In the genomic region with DNA sequence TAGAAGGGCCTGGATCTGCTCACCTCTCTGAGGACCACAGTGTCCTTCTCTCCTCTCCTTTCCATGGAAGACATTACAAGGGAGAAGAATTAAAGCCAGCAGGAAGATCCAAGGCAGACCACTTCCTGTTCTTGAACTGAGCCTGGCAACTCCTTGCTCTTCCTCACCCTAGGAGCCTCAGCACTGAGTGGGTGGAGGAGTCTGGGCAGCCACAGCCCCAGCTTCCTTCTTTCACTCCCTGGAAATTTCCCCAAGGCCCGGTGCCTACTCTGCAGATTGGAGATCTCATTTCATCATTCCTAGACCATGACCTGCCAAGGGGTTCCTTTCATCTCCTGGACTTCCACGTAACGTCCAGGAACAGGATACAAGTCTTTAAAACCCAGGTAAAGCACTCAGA, we compare ENCODE assay signal across 35 mouse cellular contexts. TPM values are rescaled to one million over a fixed set of nuclear protein-coding genes. Genes with fewer than 3 reads are reported as not detected.
DNase-seq lines count a peak whose midpoint lies in the region; ATAC-seq and TF ChIP-seq lines count a peak whose summit lies in the region.
"Had no signal": no experiment of that assay in that cellular context is flagged by ENCODE, and none has a peak within 500 bp of the region (broad histone marks: within the 10 kb centered on the region; RNA-seq: fewer than 3 reads in every experiment).

No protein-coding gene starts in this region.

- H3ac ChIP-seq in myocyte (ENCODE audit: control insufficient read depth, insufficient read length) = no peak overlapping the region

- no peak for TF ChIP-seq CTCF in lung, adult 2 months (IDR thresholded peaks at IDR 0.05; ENCODE audit: insufficient read depth, low read length)

- H3K4me2 ChIP-seq in myocyte (ENCODE audit: low read depth) = peak overlapping the region; percentile 24
- H3K4me2 ChIP-seq: forebrain, embryonic 13.5 days; heart, embryonic 13.5 days; hindbrain, embryonic 12.5 days; hindbrain, embryonic 15.5 days; intestine, embryonic 15.5 days had no signal

- H3K36me3 ChIP-seq in myocyte (ENCODE audit: control insufficient read depth, insufficient read depth) = no peaks in the 10 kb centered on the region
- H3K36me3 ChIP-seq: forebrain, embryonic 10.5 days; G1E; heart, embryonic 10.5 days; heart, embryonic 13.5 days; hindbrain, embryonic 12.5 days; hindbrain, embryonic 15.5 days; intestine, embryonic 15.5 days had no signal

- intact Hi-C loops in gastrocnemius, postnatal 14 days (cut with DNase I; ENCODE audit: low total_unique reads) = no loop called here

- H3K27me3 ChIP-seq in myocyte (ENCODE audit: control insufficient read depth, insufficient read depth, insufficient read length) = no peaks in the 10 kb centered on the region
- H3K27me3 ChIP-seq: forebrain, embryonic 13.5 days; heart, embryonic 13.5 days; hindbrain, embryonic 12.5 days; hindbrain, embryonic 15.5 days; intestine, embryonic 15.5 days had no signal

- H3K4me3 ChIP-seq in lung, adult 2 months (replicated peaks; ENCODE audit: extremely low read depth, low read depth, low read length) = no peak overlapping the region
- no peak overlapping the region for H3K4me3 ChIP-seq in myocyte
- H3K4me3 ChIP-seq: forebrain, embryonic 10.5 days; forebrain, embryonic 13.5 days; heart, adult 2 months; heart, embryonic 10.5 days; heart, embryonic 13.5 days; hindbrain, embryonic 12.5 days; hindbrain, embryonic 15.5 days; intestine, embryonic 15.5 days had no signal

- H3K79me2 ChIP-seq in myocyte (ENCODE audit: control insufficient read depth, insufficient read depth) = no peaks in the 10 kb centered on the region

- no peak for TF ChIP-seq POLR2A in lung, adult 2 months (IDR thresholded peaks at IDR 0.05; ENCODE audit: borderline replicate concordance, extremely low read depth, low read depth, low read length)
- TF ChIP-seq POLR2A in myocyte (IDR thresholded peaks at IDR 0.05; ENCODE audit: insufficient read length, low read depth) = no peak

- ATAC-seq in granulocyte monocyte progenitor cell, adult 5-6 weeks (replicated peaks; ENCODE audit: poor library complexity, severe bottlenecking) = peak; percentile 53; the same call in 1 of the 2 replicates
- ATAC-seq in frontal cortex, adult (ENCODE audit: low TSS enrichment) = no peak
- ATAC-seq: forebrain, embryonic 13.5 days; forebrain, embryonic 16.5 days; intestine, embryonic 15.5 days had no signal

- WGBS in lung, adult 2 months = 60% methylated on average over 3 of the region's 3 CpGs

- peak; percentile 6 for DNase-seq in gastrocnemius, postnatal 14 days
- no peak for DNase-seq in gastrocnemius, postnatal 10 days
- DNase-seq in lung, adult 18-20 months = peak; percentile 9 to 14
- no peak for DNase-seq in lung, adult 2 months
- DNase-seq in Muller cell, postnatal 12 days (ENCODE audit: inconsistent ontology term) = no peak
- DNase-seq: adrenal gland, adult 2 months; adrenal gland, postnatal 14 days; B cell, adult 2 months; cerebellum, adult 18-20 months; cerebellum, adult 9-10 months; cerebellum, postnatal 14 days; heart, adult 2 months had no signal

- no peaks in the 10 kb centered on the region; the same call in 1 of the 2 replicates for H3K4me1 ChIP-seq in lung, adult 2 months (ENCODE audit: control insufficient read depth, insufficient read depth, low read length)
- H3K4me1 ChIP-seq: forebrain, embryonic 10.5 days; forebrain, embryonic 13.5 days; heart, embryonic 10.5 days; heart, embryonic 13.5 days; hindbrain, embryonic 12.5 days; hindbrain, embryonic 15.5 days; intestine, embryonic 15.5 days had no signal

TF ChIP-seq in myocyte, 11 proteins besides CTCF, POLR2A, EP300 and RAD21:
- TF ChIP-seq SRF (IDR thresholded peaks at IDR 0.05; ENCODE audit: control insufficient read depth, insufficient read length, low read depth) = no peak
- no peak for TF ChIP-seq MYOD1 (IDR thresholded peaks at IDR 0.05; ENCODE audit: control insufficient read depth in 1 of 3, insufficient read length in 2 of 3, low read depth in 2 of 3)
- TF ChIP-seq CEBPB (IDR thresholded peaks at IDR 0.05; ENCODE audit: insufficient read depth, poor library complexity, severe bottlenecking) = no peak
- no peak for TF ChIP-seq REST (IDR thresholded peaks at IDR 0.05; ENCODE audit: insufficient read depth, insufficient read length)
- no peak for TF ChIP-seq USF1 (IDR thresholded peaks at IDR 0.05; ENCODE audit: low read depth)
- no peak for TF ChIP-seq MAX (IDR thresholded peaks at IDR 0.05; ENCODE audit: low read depth)

RNA-seq across cellular contexts. Expression of gene Ccl11, which starts 15.4 kb away (rescaled TPM):
- total RNA-seq in gastrocnemius, postnatal 14 days (2021) = 10 to 100 TPM; 16.3 to 20.7 TPM
- total RNA-seq in gastrocnemius, postnatal 10 days (2021) = 10 to 100 TPM; 12.2 to 13.3 TPM
- polyA plus RNA-seq in lung, adult 2 months (2012; rRNA removed) = 6.9 and 7.6 TPM in 2 replicates
- not detected in 2 replicates for total RNA-seq in granulocyte monocyte progenitor cell, adult 5-6 weeks (2014; fragmentation: Nextera tagmentation)
- not detected in 2 replicates for total RNA-seq in granulocyte monocyte progenitor cell, adult 5-6 weeks (2017)
- not detected for polyA plus RNA-seq in myocyte (2012; fragmentation: generic; extraction: Trizol)
- total RNA-seq: CH12.LX; G1E; hematopoietic stem cell, adult 5-6 weeks had no signal
- polyA plus RNA-seq: embryonic facial prominence, embryonic 11.5 days; forebrain, embryonic 10.5 days; forebrain, embryonic 13.5 days; forebrain, embryonic 16.5 days; G1E; heart, embryonic 10.5 days had no signal

RNA-seq across cellular contexts. Expression of gene Ccl7, which starts 27.5 kb away (rescaled TPM):
- under 1 TPM in 1 of 2 experiments, not detected in 1; 0.45 TPM for total RNA-seq in gastrocnemius, postnatal 14 days (2021)
- total RNA-seq in gastrocnemius, postnatal 10 days (2021) = 1 to 10 TPM in 1 of 2 experiments, under 1 TPM in 1; 0.94 to 1.2 TPM
- polyA plus RNA-seq in lung, adult 2 months (2012; rRNA removed) = 0.51 and 0.58 TPM in 2 replicates
- total RNA-seq in granulocyte monocyte progenitor cell, adult 5-6 weeks (2014; fragmentation: Nextera tagmentation) = not detected in 2 replicates
- total RNA-seq in granulocyte monocyte progenitor cell, adult 5-6 weeks (2017) = not detected in 2 replicates
- polyA plus RNA-seq in myocyte (2012; fragmentation: generic; extraction: Trizol) = 6.0 TPM
- total RNA-seq: adrenal gland, postnatal 14 days; adrenal gland, postnatal 4 days; CH12.LX; G1E; hematopoietic stem cell, adult 5-6 weeks had no signal
- polyA plus RNA-seq: embryonic facial prominence, embryonic 11.5 days; forebrain, embryonic 13.5 days; G1E had no signal

RNA-seq across cellular contexts. Expression of gene Ccl12, which starts 28.7 kb away (rescaled TPM):
- total RNA-seq in gastrocnemius, postnatal 14 days (2021) = under 1 TPM in 1 of 2 experiments, not detected in 1; 0.86 TPM
- total RNA-seq in gastrocnemius, postnatal 10 days (2021) = 1 to 10 TPM in 1 of 2 experiments, under 1 TPM in 1; 0.90 to 1.6 TPM
- 0.93 and 2.9 TPM in 2 replicates for polyA plus RNA-seq in lung, adult 2 months (2012; rRNA removed)
- total RNA-seq in granulocyte monocyte progenitor cell, adult 5-6 weeks (2014; fragmentation: Nextera tagmentation) = not detected in 2 replicates
- not detected in 2 replicates for total RNA-seq in granulocyte monocyte progenitor cell, adult 5-6 weeks (2017)
- polyA plus RNA-seq in myocyte (2012; fragmentation: generic; extraction: Trizol) = not detected
- total RNA-seq: adrenal gland, adult 2 months; adrenal gland, postnatal 14 days; CH12.LX; G1E; gastrocnemius, adult 8-10 months; hematopoietic stem cell, adult 5-6 weeks had no signal
- polyA plus RNA-seq: forebrain, embryonic 16.5 days; G1E; heart, embryonic 10.5 days had no signal

RNA-seq across cellular contexts. Expression of gene Gm17268, which starts 34.6 kb away (rescaled TPM):
- not detected for total RNA-seq in gastrocnemius, postnatal 14 days (2021)
- not detected for total RNA-seq in gastrocnemius, postnatal 10 days (2021)
- polyA plus RNA-seq in lung, adult 2 months (2012; rRNA removed) = not detected in 2 replicates
- total RNA-seq in granulocyte monocyte progenitor cell, adult 5-6 weeks (2014; fragmentation: Nextera tagmentation) = not detected in 2 replicates
- total RNA-seq in granulocyte monocyte progenitor cell, adult 5-6 weeks (2017) = not detected in 2 replicates
- polyA plus RNA-seq in myocyte (2012; fragmentation: generic; extraction: Trizol) = not detected
- total RNA-seq: adrenal gland, adult 2 months; adrenal gland, postnatal 14 days; adrenal gland, postnatal 4 days; CH12.LX; G1E; gastrocnemius, adult 8-10 months; gastrocnemius, postnatal 4 days; heart, adult 2 months; heart, postnatal 25 days; hematopoietic stem cell, adult 5-6 weeks had no signal
- polyA plus RNA-seq: adrenal gland, adult 2 months; brain, embryonic 14.5 days; embryonic facial prominence, embryonic 11.5 days; embryonic facial prominence, embryonic 14.5 days; forebrain, embryonic 10.5 days; forebrain, embryonic 13.5 days; forebrain, embryonic 16.5 days; frontal cortex, adult 2 months; G1E; heart, adult 2 months; heart, embryonic 10.5 days; heart, embryonic 13.5 days; heart, embryonic 16.5 days; hindbrain, embryonic 12.5 days; hindbrain, embryonic 15.5 days; intestine, embryonic 15.5 days had no signal

RNA-seq across cellular contexts. Expression of gene Ccl2, which starts 37.6 kb away (rescaled TPM):
- 1 to 10 TPM in 1 of 2 experiments, under 1 TPM in 1; 0.29 to 1.1 TPM for total RNA-seq in gastrocnemius, postnatal 14 days (2021)
- total RNA-seq in gastrocnemius, postnatal 10 days (2021) = 1 to 10 TPM in 1 of 2 experiments, under 1 TPM in 1; 0.92 to 2.0 TPM
- 1.9 and 2.5 TPM in 2 replicates for polyA plus RNA-seq in lung, adult 2 months (2012; rRNA removed)
- total RNA-seq in granulocyte monocyte progenitor cell, adult 5-6 weeks (2014; fragmentation: Nextera tagmentation) = not detected in 2 replicates
- total RNA-seq in granulocyte monocyte progenitor cell, adult 5-6 weeks (2017) = 0.41 and 5.5 TPM in 2 replicates
- polyA plus RNA-seq in myocyte (2012; fragmentation: generic; extraction: Trizol) = 5.2 TPM
- total RNA-seq: G1E had no signal
- polyA plus RNA-seq: G1E had no signal

Comparison
In these comparisons a context has a peak if more than half of its experiments do, and no peak if none do; other contexts are left out.
1. DNase-seq: peak in gastrocnemius, postnatal 14 days (single experiment) and lung, adult 18-20 months (2 of 2); none in gastrocnemius, postnatal 10 days (single experiment), lung, adult 2 months (single experiment) and Muller cell, postnatal 12 days (single experiment).
2. RNA of gene Ccl11, which starts 15.4 kb away (total RNA-seq): 16.3 to 20.7 TPM in gastrocnemius, postnatal 14 days and 12.2 to 13.3 TPM in gastrocnemius, postnatal 10 days; not detected in granulocyte monocyte progenitor cell, adult 5-6 weeks; every median in the first group is over 10 times any median in the second.